Mouse (Mus musculus) stomach, embryonic 16.5 days (tissue): Measurements from ENCODE around the gene Tmem143. TPM values are rescaled to one million over a fixed set of nuclear protein-coding genes. Genes with fewer than 3 reads are reported as not detected.

Experiments used
- ATAC-seq: fragments of 200-750 bp; cut with Nextera tagmentation; 2 replicates; pipeline ENCODE4 v1.8.0; 2017; ENCODE audit warnings: moderate number of reproducible peaks, moderate TSS enrichment; ENCODE audit not compliant: insufficient read depth, low FRiP score
- H3K27ac ChIP-seq: fragments of 300-500 bp; sonication (generic); 2 replicates; pipeline ENCODE4 v1.5.1; 2014; ENCODE audit warnings: low read length
- H3K27me3 ChIP-seq: fragments of 300-500 bp; sonication (generic); 2 replicates; pipeline ENCODE4 v1.6.1; 2014; ENCODE audit warnings: low read length, control low read depth, mixed read lengths; ENCODE audit not compliant: control insufficient read depth, insufficient read depth
- H3K36me3 ChIP-seq: fragments of 300-500 bp; sonication (generic); 2 replicates; pipeline ENCODE4 v1.6.1; 2014; ENCODE audit warnings: low read length; ENCODE audit not compliant: control insufficient read depth, insufficient read depth
- H3K4me1 ChIP-seq: fragments of 300-500 bp; sonication (generic); 2 replicates; pipeline ENCODE4 v1.6.1; 2014; ENCODE audit warnings: low read length, control low read depth, mixed read lengths; ENCODE audit not compliant: control insufficient read depth, insufficient read depth
- H3K4me2 ChIP-seq: fragments of 300-500 bp; sonication (generic); 2 replicates; pipeline ENCODE4 v1.6.1; 2014; ENCODE audit warnings: low read depth, low read length, mixed read lengths
- H3K4me3 ChIP-seq: fragments of 300-500 bp; sonication (generic); replicated peaks from 2 replicates; pipeline ENCODE4 v1.5.1; 2014; ENCODE audit warnings: mild to moderate bottlenecking, low read length
- H3K9ac ChIP-seq: fragments of 300-500 bp; sonication (generic); 2 replicates; pipeline ENCODE4 v1.6.1; 2014; ENCODE audit warnings: low read length
- H3K9me3 ChIP-seq: fragments of 300-500 bp; sonication (generic); replicated peaks from 2 replicates; pipeline ENCODE4 v1.6.1; 2016; ENCODE audit warnings: low read length, control low read depth; ENCODE audit not compliant: control insufficient read depth
- WGBS: fragments of 180-500 bp; shearing (Covaris S2); extraction: QIAGEN DNeasy Blood & Tissue Kit; methylation state at CpG from one replicate; pipeline ENCODE4 v1.1.7; 2014; 5-methylcytosine and 5-hydroxymethylcytosine counted together
- polyA plus RNA-seq: library from polyadenylated mRNA; unstranded; fragments of >200 nt; fragmentation: Nextera tagmentation; extraction: Ambion mirVana; gene quantifications from 2 replicates; pipeline ENCODE4 v1.2.1, GENCODE M21; 2015

Tmem143 gene
- polyA plus RNA-seq, 1 experiment from 2014 or later = 6.0 TPM

DNA sequence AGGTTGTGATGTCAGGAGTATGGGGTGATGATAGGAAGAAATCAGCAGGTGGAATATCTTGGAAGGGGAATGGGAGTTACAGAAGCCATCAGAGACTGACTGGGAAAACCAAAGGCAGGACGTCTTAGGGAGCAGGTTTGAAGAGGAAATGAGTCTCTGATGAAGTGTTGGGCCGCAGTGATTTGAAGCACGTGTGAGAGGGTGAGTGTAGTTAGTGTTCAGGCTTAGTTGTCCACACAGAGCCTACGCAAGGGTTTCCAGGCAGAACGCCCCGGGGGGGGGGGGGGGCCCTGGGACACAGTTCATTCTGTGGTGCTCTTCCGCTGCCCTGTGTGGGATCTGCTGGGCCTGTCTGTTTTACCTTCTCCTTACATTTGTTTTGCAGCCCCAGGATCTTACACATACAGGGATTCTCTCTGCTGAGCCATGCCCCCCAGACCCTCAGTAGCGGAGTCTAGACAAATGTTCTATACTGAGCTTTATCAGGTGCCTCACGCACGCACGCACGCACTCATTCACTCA is 5.8 kb downstream of the Tmem143 start:
- peaks cover 5% of the 10 kb centered on the region for H3K4me1 ChIP-seq
- H3K4me3 ChIP-seq = no peak overlapping the region
- 68% methylated on average over 9 of the region's 12 CpGs for WGBS
- H3K27me3 ChIP-seq = no peaks in the 10 kb centered on the region
- no peak overlapping the region for H3K9ac ChIP-seq
- 0 out of 2 replicates have a peak, but pooled peaks cover 4% of the 10 kb centered on the region for H3K36me3 ChIP-seq
- H3K27ac ChIP-seq = no peak overlapping the region; the same call in 1 of the 2 replicates
- H3K4me2 ChIP-seq = no peak overlapping the region
- no peak for ATAC-seq
- no peaks in the 10 kb centered on the region for H3K9me3 ChIP-seq

DNA sequence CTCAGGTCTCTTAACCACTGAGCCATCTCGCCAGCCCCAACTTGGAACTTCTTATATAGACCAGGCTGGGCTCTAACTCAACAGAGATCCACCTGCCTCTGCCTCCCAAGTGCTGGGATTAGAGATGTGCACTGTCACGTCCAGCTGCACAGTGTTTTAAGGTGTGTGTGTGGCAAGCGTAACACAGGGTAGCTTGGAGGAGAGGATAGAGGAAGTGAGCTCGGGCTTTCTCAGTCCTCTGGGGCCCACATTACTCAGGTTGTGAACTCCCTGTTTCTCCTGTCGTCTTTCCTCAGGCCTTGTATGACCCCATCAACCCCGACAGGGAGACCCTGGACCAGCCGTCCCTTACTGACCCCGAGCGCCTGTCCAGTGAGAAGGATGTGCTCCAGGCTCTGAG is 9.9 kb downstream of the Tmem143 start:
- no peaks in the 10 kb centered on the region for H3K4me1 ChIP-seq
- no peak overlapping the region for H3K27ac ChIP-seq
- no peak overlapping the region for H3K9ac ChIP-seq
- no peak for ATAC-seq
- no peak overlapping the region for H3K4me3 ChIP-seq
- H3K4me2 ChIP-seq = no peak overlapping the region
- H3K27me3 ChIP-seq = no peaks in the 10 kb centered on the region
- H3K9me3 ChIP-seq = no peaks in the 10 kb centered on the region
- 88% methylated on average over 9 of the region's 9 CpGs for WGBS
- H3K36me3 ChIP-seq = peaks cover 10% of the 10 kb centered on the region

DNA sequence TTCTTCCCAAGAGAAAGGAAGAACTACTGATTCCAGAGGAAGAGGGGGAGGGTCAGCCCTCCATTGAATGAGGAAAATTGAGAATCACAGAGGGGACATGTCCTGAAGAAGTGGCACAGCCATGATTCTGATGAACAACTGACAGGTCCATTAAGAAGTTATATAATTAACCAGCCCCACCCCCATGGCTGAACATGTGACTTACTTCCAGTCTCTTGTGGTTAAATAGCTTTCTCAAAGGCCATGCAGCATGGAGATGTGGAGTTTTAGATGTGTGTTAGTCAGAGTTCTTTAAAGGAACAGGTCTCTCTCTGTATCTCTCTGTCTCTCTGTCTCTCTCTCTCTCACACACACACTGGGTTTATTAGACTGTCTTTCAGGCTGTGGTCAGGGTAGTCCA is 11.6 kb downstream of the Tmem143 start:
- H3K4me1 ChIP-seq = no peaks in the 10 kb centered on the region
- peaks cover 10% of the 10 kb centered on the region for H3K36me3 ChIP-seq
- H3K4me2 ChIP-seq = no peak overlapping the region
- H3K4me3 ChIP-seq = no peak overlapping the region
- H3K9ac ChIP-seq = no peak overlapping the region
- no peak for ATAC-seq
- H3K9me3 ChIP-seq = no peaks in the 10 kb centered on the region
- no peaks in the 10 kb centered on the region for H3K27me3 ChIP-seq
- H3K27ac ChIP-seq = no peak overlapping the region

DNA sequence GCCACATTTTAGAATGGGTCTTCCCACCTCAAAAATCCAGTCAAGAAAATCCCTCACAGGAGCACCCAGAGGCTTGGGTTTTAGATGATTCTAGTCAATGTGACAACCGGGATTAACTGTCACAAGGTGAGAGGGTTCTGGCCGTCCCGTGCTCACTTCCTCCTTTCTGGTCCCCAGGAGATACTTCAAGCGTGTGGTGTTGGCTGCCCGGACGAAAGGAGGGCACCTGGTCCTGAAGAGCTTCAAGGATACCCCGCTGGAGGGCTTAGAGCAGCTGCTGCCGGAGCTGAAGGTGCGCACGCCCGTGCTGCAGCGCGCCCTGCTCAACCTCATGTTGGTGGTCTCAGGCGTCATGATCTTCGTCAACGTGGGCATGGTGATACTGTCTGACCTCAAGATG is 12.4 kb downstream of the Tmem143 start:
- H3K27me3 ChIP-seq = no peaks in the 10 kb centered on the region
- H3K4me1 ChIP-seq = no peaks in the 10 kb centered on the region
- H3K9ac ChIP-seq = no peak overlapping the region
- WGBS = 94% methylated on average over 16 of the region's 16 CpGs
- no peak overlapping the region for H3K4me3 ChIP-seq
- no peaks in the 10 kb centered on the region for H3K9me3 ChIP-seq
- H3K27ac ChIP-seq = no peak overlapping the region
- ATAC-seq = no peak
- no peak overlapping the region for H3K4me2 ChIP-seq
- peaks cover 10% of the 10 kb centered on the region for H3K36me3 ChIP-seq

DNA sequence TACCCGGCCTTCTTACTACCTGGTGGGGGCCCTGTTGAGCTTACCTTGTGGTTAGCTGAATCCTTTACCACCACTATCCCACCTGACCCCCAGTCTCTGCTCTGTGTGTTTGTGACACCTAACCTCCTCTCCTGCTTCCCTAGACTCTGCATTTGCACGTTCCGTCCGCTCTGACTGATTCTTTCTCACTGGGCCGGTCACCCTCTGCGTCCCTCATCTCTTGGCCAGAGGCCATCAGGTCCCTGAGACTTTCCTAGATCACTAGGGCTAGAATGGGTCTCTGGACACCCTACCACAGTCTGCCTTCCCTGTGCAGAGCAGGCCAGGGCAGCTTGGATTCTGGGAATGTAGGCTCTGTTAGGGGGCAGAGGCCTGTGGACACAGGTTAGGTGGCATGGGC is 17.3 kb downstream of the Tmem143 start:
- Histone ChIP-seq H3K9me3 (no peaks in the 10 kb centered on the region), H3K27ac (no peak overlapping the region), H3K4me2 (no peak overlapping the region), H3K9ac (no peak overlapping the region), H3K4me3 (no peak overlapping the region), H3K36me3 (peaks cover 6% of the 10 kb centered on the region), H3K4me1 (peaks cover 29% of the 10 kb centered on the region), H3K27me3 (no peaks in the 10 kb centered on the region)
- ATAC-seq = no peak
- WGBS = 85% methylated on average over 6 of the region's 6 CpGs

- Histone ChIP-seq H3K27ac (no peak overlapping the region), H3K4me2 (no peak overlapping the region), H3K27me3 (no peaks in the 10 kb centered on the region), H3K36me3 (no peaks in the 10 kb centered on the region), H3K4me1 (peaks cover 38% of the 10 kb centered on the region), H3K4me3 (no peak overlapping the region), H3K9me3 (no peaks in the 10 kb centered on the region), H3K9ac (no peak overlapping the region)
- 75% methylated on average over 5 of the region's 5 CpGs for WGBS
- ATAC-seq = no peak
Measured at GRCm38 (mm10) chr7:45915011-45915410, 18.3 kb downstream of the Tmem143 start.

DNA sequence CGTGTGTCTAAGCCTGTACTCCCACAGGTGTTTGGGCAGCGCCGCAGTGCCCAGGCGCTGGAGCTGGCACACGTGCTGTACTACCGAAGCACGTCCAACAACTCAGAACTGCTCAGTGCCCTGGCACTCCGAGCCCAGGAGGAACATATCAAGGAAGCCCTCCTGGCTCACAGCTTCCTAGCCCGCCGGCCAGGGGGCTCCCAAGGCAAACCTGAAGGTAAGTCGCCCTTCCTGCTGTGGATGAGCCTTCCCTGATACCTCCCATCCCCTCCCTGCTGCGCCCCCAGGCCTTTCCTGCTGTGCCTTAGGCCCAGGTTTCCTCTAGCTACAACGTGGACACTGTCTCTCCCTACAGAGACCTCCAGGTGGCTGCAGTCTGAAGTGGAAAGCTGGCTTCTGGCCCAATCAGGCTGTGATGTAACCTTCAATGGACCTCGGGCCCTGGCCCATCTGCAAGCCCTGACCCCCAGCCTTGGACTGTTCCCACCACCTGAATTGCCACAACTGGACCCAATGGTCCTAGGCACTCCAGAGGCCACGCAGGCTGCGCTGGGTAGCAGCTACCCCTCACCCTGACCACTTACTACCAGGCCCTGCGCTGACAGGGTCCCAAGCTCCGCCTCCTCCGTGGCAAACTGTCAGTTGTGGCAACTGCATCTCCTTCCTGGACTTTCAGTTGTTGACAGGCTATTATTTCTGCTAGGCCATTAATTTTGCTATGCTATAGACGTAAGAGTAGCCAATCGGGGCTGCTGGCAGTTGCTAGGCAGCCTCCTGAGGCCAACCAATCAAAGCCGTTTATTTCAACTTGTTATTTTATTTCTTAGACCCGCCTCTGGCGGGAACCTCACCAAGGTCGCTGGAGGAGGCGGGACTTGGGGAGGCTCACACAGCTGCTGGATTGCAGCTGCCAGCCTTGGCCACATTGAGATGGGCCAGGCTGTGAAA is 19.6 kb downstream of the Tmem143 start:
- Histone ChIP-seq H3K36me3 (no peaks in the 10 kb centered on the region), H3K4me3 (peak overlapping the region; percentile 37), H3K9ac (peak overlapping the region; percentile 70), H3K4me1 (peaks cover 49% of the 10 kb centered on the region), H3K9me3 (no peaks in the 10 kb centered on the region), H3K4me2 (peak overlapping the region; percentile 57), H3K27ac (peak overlapping the region; percentile 89), H3K27me3 (no peaks in the 10 kb centered on the region)
- WGBS = 32% methylated on average over 26 of the region's 26 CpGs
- ATAC-seq = peak; percentile 84

DNA sequence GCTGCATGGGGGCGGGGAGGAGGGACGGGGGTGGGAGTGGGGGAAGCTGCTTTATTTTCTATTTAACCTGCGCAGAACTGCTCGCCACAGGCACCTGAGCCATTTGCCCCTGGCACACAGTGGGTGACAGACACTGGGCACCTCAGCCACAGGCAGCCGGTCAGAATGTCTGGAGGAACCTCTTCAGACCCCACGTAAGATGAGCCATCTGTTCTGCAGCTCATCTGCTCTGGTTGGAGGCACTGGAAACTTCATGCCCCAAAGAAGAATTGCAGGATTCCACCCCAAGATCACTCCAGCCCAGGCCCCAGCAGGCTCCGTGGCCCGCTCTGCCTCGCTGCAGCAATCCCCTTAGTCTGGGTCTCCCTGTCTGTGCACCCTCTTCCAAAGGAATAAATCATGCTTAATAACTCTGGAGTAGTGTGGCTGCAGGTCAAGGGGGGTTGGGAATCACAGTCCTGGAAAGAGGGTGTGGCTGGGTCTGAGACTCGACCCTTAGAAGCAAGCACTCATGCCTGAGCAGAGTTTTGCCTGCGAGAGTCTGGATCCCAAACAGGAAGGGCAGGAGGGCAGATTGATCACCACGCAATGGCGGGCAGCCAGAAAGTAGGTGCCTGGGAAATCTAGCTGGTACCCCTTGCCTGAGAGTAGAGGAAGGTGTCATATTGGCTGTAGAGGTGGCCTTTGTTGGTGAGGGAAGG is 20.4 kb downstream of the Tmem143 start:
- Histone ChIP-seq H3K9ac (peak overlapping the region; percentile 70), H3K4me2 (peak overlapping the region; percentile 57), H3K27ac (peak overlapping the region; percentile 89), H3K27me3 (no peaks in the 10 kb centered on the region), H3K4me1 (peaks cover 58% of the 10 kb centered on the region), H3K36me3 (no peaks in the 10 kb centered on the region), H3K9me3 (no peaks in the 10 kb centered on the region), H3K4me3 (0 out of 2 replicates have a peak overlapping the region, but pooled peaks have one; percentile 22)
- 12% methylated on average over 13 of the region's 13 CpGs for WGBS
- ATAC-seq = no peak

DNA sequence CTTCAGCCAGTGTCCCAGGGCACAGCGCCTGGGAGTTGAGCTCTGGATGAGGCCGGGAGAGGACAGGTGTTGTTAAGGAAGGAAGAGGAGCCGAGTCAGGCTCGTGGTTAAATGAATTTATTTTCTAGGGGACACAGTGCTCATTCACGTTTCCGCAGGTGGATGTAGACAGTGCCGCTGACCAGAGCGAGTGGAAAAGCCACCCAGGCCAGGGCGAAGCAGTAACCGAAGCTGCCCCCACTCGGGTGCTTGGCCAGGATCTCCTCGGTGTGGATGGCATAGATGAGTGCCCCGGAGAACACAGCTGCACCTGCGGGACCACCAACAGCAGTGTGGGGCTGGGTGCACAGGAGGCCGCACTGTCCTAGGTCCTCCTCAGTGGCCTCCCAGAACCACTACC is 21.2 kb downstream of the Tmem143 start:
- Histone ChIP-seq H3K9me3 (no peaks in the 10 kb centered on the region), H3K4me3 (no peak overlapping the region), H3K27ac (peak overlapping the region; percentile 89), H3K4me2 (no peak overlapping the region), H3K27me3 (no peaks in the 10 kb centered on the region), H3K4me1 (peaks cover 65% of the 10 kb centered on the region), H3K9ac (peak overlapping the region; percentile 70), H3K36me3 (no peaks in the 10 kb centered on the region)
- no peak for ATAC-seq
- 70% methylated on average over 15 of the region's 15 CpGs for WGBS
